Mouse (Mus musculus): ENCODE results near the gene Snx33.

Snx33 gene

GRCm38 (mm10) chr9:56890522-56891250, 37.5 kb downstream of the Snx33 start:
- peak; percentile 10 for DNase-seq (ENCODE audit: low read depth, low spot score)

DNA sequence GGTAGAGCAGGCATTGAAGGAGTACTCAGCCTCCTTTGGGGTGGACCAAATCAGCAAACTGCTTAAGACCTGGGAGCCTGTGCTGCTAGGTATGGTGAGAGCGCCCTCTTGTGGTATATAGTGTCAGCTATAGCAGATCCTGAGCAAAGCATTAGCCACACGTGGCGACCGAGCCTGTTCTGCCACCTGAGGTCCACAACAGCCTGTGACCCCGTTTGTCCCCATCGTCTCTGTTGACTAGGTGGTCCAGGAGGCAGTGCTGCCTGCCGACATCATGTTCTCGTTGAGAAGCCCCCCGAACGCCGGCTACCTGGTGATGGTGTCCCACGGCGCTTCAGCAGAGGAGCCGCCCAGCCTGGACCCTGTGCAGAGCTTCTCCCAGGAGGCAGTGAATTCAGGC, 38.4 kb downstream of the Snx33 start:
- DNase-seq (ENCODE audit: low read depth, low spot score) = peak; percentile 83

DNA sequence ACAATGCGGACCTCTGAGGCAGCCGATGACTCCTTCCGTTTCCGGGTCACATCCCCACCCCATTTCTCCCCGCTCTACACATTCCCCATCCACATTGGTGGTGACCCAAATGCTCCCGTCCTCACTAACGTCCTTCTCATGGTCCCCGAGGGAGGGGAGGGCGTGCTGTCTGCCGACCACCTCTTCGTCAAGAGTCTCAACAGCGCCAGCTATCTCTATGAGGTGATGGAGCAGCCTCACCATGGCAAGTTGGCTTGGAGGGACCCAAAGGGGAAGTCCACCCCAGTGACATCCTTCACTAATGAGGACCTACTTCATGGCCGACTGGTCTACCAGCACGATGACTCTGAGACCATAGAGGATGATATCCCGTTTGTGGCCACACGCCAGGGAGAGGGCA, 40.6 kb downstream of the Snx33 start:
- DNase-seq (ENCODE audit: low read depth, low spot score) = no peak

- DNase-seq (ENCODE audit: low read depth, low spot score) = no peak
Measured at GRCm38 (mm10) chr9:56886601-56887000, 41.6 kb downstream of the Snx33 start.

DNA sequence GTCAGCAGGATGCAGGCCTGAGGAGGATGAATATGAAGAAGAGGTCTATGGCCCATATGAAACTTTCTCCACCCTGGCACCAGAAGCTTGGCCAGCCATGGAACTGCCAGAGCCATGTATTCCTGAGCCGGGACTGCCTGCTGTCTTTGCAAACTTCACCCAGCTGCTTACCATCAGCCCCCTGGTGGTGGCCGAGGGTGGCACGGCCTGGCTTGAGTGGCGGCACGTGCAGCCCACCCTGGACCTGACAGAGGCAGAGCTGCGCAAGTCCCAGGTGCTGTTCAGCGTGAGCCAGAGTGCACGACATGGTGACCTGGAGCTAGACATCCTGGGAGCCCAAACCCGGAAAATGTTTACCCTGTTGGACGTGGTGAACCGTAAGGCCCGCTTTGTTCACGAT, 42.1 kb downstream of the Snx33 start:
- peak; percentile 37 for DNase-seq (ENCODE audit: low read depth, low spot score)

DNA sequence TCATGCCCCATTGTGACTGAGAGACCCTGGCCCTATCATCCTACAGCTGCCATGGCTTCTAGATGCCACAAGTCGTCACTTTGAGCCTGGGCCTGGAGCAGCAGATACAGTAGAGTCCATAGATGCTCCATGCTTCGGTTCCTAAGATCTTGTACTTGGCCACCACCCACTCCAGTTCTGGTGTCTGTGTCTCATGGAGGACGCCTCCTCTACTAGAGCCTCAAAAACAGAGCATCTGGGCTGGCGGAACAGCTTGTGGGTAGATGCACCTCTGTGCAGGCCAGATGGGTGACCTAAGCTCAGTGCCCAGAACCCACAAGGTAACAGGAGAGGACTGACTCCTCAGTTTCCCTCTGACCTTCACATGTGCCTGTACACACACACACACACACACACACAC, 43.8 kb downstream of the Snx33 start:
- no peak for DNase-seq (ENCODE audit: low read depth, low spot score)

GRCm38 (mm10) chr9:56883470-56883869, 44.7 kb downstream of the Snx33 start:
- no peak for DNase-seq (ENCODE audit: low read depth, low spot score)

DNA sequence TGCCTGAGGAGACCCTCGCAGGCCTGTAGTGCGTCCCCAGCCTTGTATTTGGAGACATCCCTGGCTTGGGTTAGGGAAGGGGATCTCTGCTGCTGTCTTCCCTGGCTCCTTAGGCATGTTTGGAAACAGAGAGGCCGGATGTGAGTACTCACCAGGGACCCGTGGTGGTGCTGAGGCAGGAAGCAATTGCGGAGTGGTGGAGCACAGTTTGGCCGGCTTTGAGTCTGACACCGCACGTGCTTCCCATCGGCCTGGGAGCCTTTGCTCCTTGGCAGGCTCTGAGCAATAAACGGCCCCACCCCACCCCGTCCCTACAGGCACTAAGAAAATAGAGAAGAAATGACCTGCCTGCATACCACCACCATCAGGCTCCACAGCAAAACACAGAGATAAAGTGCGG, 45.4 kb downstream of the Snx33 start:
- no peak for DNase-seq (ENCODE audit: low read depth, low spot score)

DNA sequence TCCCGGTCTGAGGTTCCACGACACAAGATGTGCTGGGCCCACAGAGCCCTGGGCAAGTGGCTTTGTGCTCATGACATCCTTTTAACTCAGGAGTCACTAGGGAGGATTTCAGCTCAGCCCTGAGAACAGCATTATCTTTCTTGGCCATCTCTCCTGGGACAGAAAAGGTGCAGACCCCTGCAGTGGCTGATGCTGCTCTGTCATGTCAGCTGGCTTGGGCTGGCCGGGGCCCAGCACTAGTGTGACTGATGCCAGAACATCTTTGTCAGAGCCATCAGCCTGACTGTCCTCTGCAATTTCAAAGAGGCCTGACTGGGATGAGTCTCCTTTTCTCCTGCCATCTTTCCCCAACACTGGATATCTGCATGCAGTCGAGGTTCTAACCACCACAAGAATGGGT, 45.9 kb downstream of the Snx33 start:
- DNase-seq (ENCODE audit: low read depth, low spot score) = no peak

GRCm38 (mm10) chr9:56881539-56882082, 46.6 kb downstream of the Snx33 start:
- DNase-seq (ENCODE audit: low read depth, low spot score) = no peak

DNA sequence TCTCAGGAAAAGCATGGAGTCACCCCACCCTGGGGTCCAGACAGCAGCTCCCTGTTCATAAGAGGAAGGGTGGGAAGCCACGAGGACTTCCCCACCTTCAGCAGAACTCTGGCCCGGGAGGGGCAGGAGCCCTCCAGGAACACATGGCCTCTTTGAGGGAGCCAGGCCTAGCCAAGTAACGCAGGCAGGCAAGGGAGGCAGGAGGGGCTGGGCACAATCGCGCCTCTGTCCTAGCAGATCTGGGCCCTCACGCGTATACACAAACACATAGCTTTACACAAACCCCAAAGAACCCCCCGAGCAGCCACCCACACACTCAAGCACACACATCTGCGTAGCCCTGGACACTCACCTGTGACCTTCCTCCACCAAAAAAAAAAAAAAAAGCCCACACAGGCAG, 47.4 kb downstream of the Snx33 start:
- DNase-seq (ENCODE audit: low read depth, low spot score) = no peak

GRCm38 (mm10) chr9:56877284-56877683, 50.9 kb downstream of the Snx33 start:
- no peak for DNase-seq (ENCODE audit: low read depth, low spot score)

GRCm38 (mm10) chr9:56876784-56877183, 51.4 kb downstream of the Snx33 start:
- no peak for DNase-seq (ENCODE audit: low read depth, low spot score)

DNA sequence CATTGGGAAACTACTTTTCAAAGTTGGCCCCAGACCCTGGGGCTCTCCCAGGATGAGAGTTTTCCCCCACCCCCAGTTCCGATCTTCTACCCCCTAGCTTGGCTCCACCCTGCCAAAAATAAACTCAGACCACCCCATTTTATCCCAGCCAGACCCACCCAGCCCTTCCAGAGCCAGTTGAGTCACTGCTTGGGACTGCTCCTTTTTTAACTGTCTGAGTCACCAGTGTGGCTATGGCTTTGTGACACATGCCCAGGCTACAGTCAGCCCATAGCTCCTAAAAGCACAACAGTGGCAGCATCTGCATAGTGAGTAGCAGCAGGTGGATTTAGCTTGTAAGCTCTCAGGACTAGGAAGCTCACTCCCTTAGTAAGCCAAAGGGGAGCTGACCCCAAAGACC, 55.1 kb downstream of the Snx33 start:
- DNase-seq (ENCODE audit: low read depth, low spot score) = no peak

DNA sequence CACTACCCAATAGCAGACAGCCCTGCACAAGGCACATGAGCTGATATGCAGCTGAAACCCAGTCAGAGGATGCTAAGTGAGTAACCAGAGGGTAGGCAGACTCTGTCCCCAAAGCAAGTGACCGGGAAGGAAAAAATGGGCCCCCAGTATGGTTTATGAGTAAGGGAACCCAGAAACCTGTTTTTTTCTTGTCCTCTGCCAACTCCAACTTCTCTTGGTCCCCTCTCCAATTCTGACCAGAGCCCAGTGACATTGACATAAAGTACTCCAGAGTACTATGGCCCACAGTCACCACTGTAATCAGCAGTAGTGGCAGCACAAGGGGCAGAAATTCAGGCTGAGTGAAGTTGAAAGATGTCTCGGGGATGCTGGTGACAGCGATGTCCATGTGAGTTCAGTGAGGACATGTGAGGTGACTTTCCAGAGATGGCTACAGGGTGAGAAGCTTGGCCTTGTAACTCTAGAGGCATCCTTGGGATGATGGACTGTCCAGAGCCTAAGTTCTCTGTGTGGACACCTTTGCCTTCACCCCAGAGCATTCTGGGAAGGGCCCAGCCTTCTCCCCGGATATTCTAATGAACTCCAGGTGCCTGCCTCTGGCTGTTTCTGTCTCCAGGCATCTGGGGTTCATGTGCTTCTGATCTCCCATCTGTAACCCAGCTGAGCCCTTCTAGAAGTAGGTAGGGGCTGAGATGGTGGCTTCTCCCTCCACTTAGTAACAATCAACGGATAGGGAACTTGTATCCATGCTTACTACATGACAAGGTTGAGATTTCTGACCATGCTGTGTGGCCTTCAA, 55.9 kb downstream of the Snx33 start:
- DNase-seq (ENCODE audit: low read depth, low spot score) = no peak

- DNase-seq (ENCODE audit: low read depth, low spot score) = no peak
Measured at GRCm38 (mm10) chr9:56871191-56871590, 57.0 kb downstream of the Snx33 start.

- no peak for DNase-seq (ENCODE audit: low read depth, low spot score)
Measured at GRCm38 (mm10) chr9:56870778-56871177, 57.4 kb downstream of the Snx33 start.

DNA sequence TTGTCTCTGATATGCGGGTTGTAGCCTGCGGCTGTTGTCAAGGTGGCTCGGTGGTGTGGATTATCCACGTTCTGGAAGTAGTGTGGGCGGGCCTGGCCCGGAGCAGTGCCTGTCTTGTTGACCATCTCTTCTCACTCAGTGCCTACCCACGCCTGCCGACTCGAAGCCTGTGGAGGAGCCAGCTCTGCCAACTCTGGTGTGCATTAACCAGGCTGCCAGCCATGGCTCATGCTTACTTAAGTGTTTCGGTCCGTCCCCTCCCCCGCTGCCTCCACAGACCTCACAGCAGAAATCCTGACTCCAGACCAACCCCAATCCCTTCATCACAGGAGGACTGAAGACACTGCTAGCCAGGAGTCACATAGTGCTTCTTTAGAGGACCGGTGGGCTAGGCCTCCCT, 58.6 kb downstream of the Snx33 start:
- no peak for DNase-seq (ENCODE audit: low read depth, low spot score)

GRCm38 (mm10) chr9:56868292-56868691, 59.9 kb downstream of the Snx33 start:
- DNase-seq (ENCODE audit: low read depth, low spot score) = no peak
